Mouse (Mus musculus): ENCODE data around the gene Gm49339. TPM values are rescaled to one million over a fixed set of nuclear protein-coding genes. Genes with fewer than 3 reads are reported as not detected.
A peak's percentile ranks its signal among the peaks of the same experiment; 100 is the strongest.
"Not testable (repeated sequence)": the region's sequence is repeated elsewhere in the genome, so short reads cannot be mapped to it uniquely, and the experiment has no call there.

The Gm49339 gene
- polyA plus RNA-seq, 1 experiment, result 1.2 TPM

DNA sequence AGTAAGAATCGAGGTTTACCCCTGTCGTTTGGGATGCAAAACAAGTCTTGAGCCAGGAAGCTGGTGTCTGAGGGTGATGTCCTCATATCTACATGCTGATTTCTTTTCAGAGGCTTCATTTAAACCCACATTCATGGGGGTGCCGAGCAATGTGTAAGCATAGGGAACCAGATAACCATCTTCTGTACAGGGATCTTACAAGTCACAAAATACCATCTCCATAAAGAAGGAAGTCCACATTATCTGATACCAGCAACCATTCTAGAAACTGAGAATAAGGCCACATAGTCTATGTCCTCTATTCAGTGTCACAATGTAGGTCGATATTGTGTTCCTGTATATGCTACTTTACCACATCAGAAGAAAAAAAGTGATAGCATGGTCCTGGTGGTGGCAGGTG lies 24.0 kb upstream of the Gm49339 start:
- Histone ChIP-seq H3K27me3 (ENCODE audit: control insufficient read depth, insufficient read depth, low read length) (no peaks in the 10 kb centered on the region), H3K36me3 (ENCODE audit: control insufficient read depth, insufficient read depth, low read length) (no peaks in the 10 kb centered on the region), H3K4me1 (ENCODE audit: control insufficient read depth, insufficient read depth, insufficient read length, low read length) (peaks cover 1% of the 10 kb centered on the region; the same call in 1 of the 2 replicates), H3K27ac (ENCODE audit: insufficient read depth, low read depth, low read length) (peak overlapping the region; percentile 71), H3K4me3 (ENCODE audit: low read depth, low read length) (no peak overlapping the region)
- TF ChIP-seq POLR2A (IDR thresholded peaks at IDR 0.05; ENCODE audit: low read depth, low read length) (no peak), CTCF (IDR thresholded peaks at IDR 0.05; ENCODE audit: extremely low read depth, insufficient read length, insufficient replicate concordance, low read depth, low read length) (no peak)
- WGBS, result 56% methylated on average over 4 of the region's 4 CpGs

DNA sequence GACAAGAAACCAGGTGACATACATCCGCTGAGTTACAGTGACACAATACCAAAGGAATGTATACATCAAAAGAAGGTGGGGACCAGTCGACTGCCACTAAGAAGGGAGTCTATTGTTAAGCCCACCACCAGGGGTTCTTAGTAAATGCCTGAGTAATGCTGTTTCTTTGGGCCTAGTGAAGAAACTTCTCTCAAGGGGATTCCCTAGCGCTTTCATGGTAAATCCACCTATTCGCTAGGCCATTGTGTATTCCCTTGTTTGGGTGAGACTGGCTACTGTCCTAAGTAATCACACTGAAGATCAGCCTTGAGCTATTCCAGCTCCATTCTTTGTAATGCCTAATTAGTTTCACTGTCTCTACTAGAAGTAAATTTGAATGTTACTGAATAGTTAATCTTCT lies 16.6 kb upstream of the Gm49339 start:
- H3K4me1 ChIP-seq (ENCODE audit: control insufficient read depth, insufficient read depth, insufficient read length, low read length); H3K36me3 ChIP-seq (ENCODE audit: control insufficient read depth, insufficient read depth, low read length); H3K27me3 ChIP-seq (ENCODE audit: control insufficient read depth, insufficient read depth, low read length); H3K4me3 ChIP-seq (ENCODE audit: low read depth, low read length); H3K27ac ChIP-seq (ENCODE audit: insufficient read depth, low read depth, low read length): not testable (repeated sequence)
- WGBS, result 62% methylated on average over 4 of the region's 4 CpGs

DNA sequence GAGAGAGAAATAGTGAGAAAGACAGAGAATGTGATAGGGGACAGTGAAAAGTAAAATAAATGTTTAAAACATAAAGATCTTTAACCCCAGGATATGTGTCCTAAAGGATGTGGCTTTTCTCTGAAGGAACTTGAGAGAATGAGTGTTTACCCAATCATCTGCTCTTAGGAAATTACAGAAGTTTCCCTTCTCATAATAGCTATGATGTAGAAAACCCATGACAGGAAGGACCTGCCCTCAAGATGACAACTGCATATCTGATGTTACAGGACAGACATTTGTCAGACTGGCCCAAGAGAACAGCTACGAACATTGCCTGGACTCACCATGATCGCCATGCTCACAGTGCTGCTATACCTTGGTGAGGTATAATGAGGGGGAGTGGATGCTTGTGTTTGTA lies 10.3 kb downstream of the Gm49339 start, which contains the start of gene Lilrb4a:
Gene Lilrb4a, plus strand, starts transcription at position 266 of the 400 bp plus-strand sequence.
- not testable (repeated sequence) for H3K4me3 ChIP-seq (ENCODE audit: low read depth, low read length); H3K36me3 ChIP-seq (ENCODE audit: control insufficient read depth, insufficient read depth, low read length); H3K4me1 ChIP-seq (ENCODE audit: control insufficient read depth, insufficient read depth, insufficient read length, low read length); H3K27ac ChIP-seq (ENCODE audit: insufficient read depth, low read depth, low read length); H3K27me3 ChIP-seq (ENCODE audit: control insufficient read depth, insufficient read depth, low read length)
- no CpG with 5 or more reads among the region's 2 CpGs for WGBS

DNA sequence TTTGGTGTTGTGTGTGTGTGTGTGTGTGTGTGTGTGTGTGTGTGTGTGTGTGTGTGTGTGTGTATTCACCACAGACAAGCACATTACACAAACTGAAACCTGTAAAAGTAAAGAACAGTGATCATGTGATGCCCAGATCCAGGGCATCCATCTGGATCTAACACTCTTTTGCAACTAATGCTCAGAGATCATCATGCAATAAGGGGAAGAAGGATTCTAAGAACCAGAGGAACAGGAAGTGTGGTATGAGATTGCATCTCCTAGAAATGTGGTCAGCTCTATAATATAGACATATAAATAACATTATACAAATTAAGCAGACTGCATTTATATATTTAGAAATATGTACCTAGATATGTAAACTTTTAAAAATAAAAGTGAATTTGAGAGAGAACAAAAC lies 39.6 kb downstream of the Gm49339 start:
- Histone ChIP-seq H3K4me3 (ENCODE audit: low read depth, low read length) (no peak overlapping the region), H3K27ac (ENCODE audit: insufficient read depth, low read depth, low read length) (no peak overlapping the region), H3K27me3 (ENCODE audit: control insufficient read depth, insufficient read depth, low read length) (no peaks in the 10 kb centered on the region), H3K4me1 (ENCODE audit: control insufficient read depth, insufficient read depth, insufficient read length, low read length) (no peaks in the 10 kb centered on the region), H3K36me3 (ENCODE audit: control insufficient read depth, insufficient read depth, low read length) (no peaks in the 10 kb centered on the region)
- TF ChIP-seq CTCF (IDR thresholded peaks at IDR 0.05; ENCODE audit: extremely low read depth, insufficient read length, insufficient replicate concordance, low read depth, low read length) (no peak), POLR2A (IDR thresholded peaks at IDR 0.05; ENCODE audit: low read depth, low read length) (no peak)

DNA sequence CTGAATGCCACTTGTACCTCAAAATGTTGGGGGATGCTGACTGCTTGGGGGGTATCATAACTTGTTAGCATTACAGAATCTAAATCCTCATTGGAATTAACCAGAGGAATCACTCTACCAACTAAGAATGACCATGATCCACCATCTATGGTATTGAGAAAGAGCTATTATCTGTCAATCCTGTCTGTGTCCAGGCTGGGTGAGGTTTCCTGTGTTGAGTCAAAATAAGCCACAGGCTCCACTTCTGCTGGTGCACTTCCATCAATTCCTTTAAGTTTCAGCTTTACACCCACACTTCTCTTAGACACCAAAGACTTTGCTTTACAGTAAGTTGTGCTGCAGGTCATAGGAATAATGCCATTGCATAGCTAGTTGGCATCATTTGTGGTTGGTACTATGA lies 41.0 kb downstream of the Gm49339 start:
- TF ChIP-seq POLR2A (IDR thresholded peaks at IDR 0.05; ENCODE audit: low read depth, low read length) (no peak), CTCF (IDR thresholded peaks at IDR 0.05; ENCODE audit: extremely low read depth, insufficient read length, insufficient replicate concordance, low read depth, low read length) (no peak)
- Histone ChIP-seq H3K27ac (ENCODE audit: insufficient read depth, low read depth, low read length) (no peak overlapping the region), H3K4me1 (ENCODE audit: control insufficient read depth, insufficient read depth, insufficient read length, low read length) (no peaks in the 10 kb centered on the region), H3K4me3 (ENCODE audit: low read depth, low read length) (no peak overlapping the region), H3K27me3 (ENCODE audit: control insufficient read depth, insufficient read depth, low read length) (no peaks in the 10 kb centered on the region), H3K36me3 (ENCODE audit: control insufficient read depth, insufficient read depth, low read length) (no peaks in the 10 kb centered on the region)

DNA sequence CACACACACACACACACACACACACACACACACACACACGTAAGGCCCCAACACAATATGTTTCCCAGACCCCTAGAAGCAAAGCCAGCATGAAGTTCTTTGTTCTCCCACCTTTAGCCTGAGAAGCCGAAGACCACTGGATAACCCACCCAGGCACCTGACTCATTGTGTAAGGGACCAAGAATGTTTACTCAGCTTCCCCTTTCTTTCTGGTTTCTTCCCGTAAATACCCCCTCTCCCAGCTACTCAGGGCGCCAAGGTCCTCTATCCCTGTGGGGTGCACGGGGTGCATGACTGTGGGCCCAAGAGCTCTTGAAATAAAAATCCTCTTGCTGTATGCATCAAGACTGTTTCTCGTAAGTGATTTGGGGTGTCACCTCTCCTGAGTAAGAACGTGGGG lies 45.7 kb downstream of the Gm49339 start:
- no peaks in the 10 kb centered on the region for H3K4me1 ChIP-seq (ENCODE audit: control insufficient read depth, insufficient read depth, insufficient read length, low read length)
- H3K36me3 ChIP-seq (ENCODE audit: control insufficient read depth, insufficient read depth, low read length), result no peaks in the 10 kb centered on the region
- H3K27me3 ChIP-seq (ENCODE audit: control insufficient read depth, insufficient read depth, low read length), result no peaks in the 10 kb centered on the region
- peak overlapping the region; percentile 47 for H3K27ac ChIP-seq (ENCODE audit: insufficient read depth, low read depth, low read length)
- peak overlapping the region; percentile 39; the same call in 1 of the 2 replicates for H3K4me3 ChIP-seq (ENCODE audit: low read depth, low read length)
- TF ChIP-seq CTCF (IDR thresholded peaks at IDR 0.05; ENCODE audit: extremely low read depth, insufficient read length, insufficient replicate concordance, low read depth, low read length), result no peak
- TF ChIP-seq POLR2A (IDR thresholded peaks at IDR 0.05; ENCODE audit: low read depth, low read length), result no peak
- 59% methylated on average over 7 of the region's 7 CpGs for WGBS

DNA sequence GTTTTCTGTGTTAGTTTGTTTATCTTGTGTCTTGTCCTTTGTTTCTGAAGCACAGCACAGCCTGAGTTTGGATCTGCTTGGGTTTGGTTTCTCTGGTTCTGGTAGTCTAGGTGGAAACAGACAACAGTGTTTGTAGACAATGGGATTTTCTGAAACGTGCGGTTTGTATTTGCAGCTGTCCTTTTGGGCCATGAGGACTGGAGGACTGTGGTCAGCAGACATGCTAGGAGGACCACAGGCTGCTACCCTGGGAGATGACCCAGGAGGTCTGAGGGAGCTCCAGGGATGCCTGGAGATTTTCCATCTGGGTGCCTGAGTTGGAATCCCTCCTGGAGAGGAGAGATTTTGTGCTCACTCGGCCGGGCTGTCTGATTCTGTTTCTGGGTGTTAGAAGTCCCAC lies 46.2 kb downstream of the Gm49339 start:
- TF ChIP-seq POLR2A (IDR thresholded peaks at IDR 0.05; ENCODE audit: low read depth, low read length) (no peak), CTCF (IDR thresholded peaks at IDR 0.05; ENCODE audit: extremely low read depth, insufficient read length, insufficient replicate concordance, low read depth, low read length) (no peak)
- Histone ChIP-seq H3K27ac (ENCODE audit: insufficient read depth, low read depth, low read length) (peak overlapping the region; percentile 47), H3K36me3 (ENCODE audit: control insufficient read depth, insufficient read depth, low read length) (no peaks in the 10 kb centered on the region), H3K27me3 (ENCODE audit: control insufficient read depth, insufficient read depth, low read length) (no peaks in the 10 kb centered on the region), H3K4me1 (ENCODE audit: control insufficient read depth, insufficient read depth, insufficient read length, low read length) (no peaks in the 10 kb centered on the region), H3K4me3 (ENCODE audit: low read depth, low read length) (peak overlapping the region; percentile 39; the same call in 1 of the 2 replicates)
- 66% methylated on average over 4 of the region's 4 CpGs for WGBS

DNA sequence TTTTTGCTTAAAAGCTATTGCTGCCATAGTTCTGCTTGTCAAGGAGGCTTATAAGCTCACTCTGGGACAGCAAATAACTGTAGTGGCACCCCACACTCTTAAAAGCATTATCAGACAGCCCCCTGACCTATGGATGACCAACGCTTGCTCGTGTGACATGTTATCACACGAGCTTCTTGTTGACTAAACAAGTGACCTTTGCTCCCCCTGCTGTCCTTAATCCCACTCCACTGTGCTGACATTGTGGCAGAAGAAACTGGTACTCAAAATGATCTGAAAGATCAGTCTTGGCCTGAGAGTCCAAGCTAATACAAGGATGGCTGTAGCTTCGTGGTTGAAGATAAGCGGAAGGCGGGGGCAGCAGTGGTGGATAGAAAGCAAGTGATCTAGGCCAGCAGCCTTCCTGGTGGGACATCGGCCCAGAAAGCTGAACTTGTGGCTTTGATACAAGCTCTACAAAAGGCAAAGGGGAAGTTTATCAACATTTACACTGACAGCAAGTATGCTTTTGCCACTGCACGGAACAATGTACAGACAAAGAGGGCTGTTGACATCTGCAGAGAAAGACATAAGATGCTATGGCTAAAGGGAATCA lies 48.5 kb downstream of the Gm49339 start:
- Histone ChIP-seq H3K36me3 (ENCODE audit: control insufficient read depth, insufficient read depth, low read length) (no peaks in the 10 kb centered on the region), H3K27ac (ENCODE audit: insufficient read depth, low read depth, low read length) (no peak overlapping the region), H3K4me3 (ENCODE audit: low read depth, low read length) (no peak overlapping the region), H3K27me3 (ENCODE audit: control insufficient read depth, insufficient read depth, low read length) (no peaks in the 10 kb centered on the region), H3K4me1 (ENCODE audit: control insufficient read depth, insufficient read depth, insufficient read length, low read length) (no peaks in the 10 kb centered on the region)
- WGBS, result 42% methylated on average over 8 of the region's 8 CpGs
- TF ChIP-seq CTCF (IDR thresholded peaks at IDR 0.05; ENCODE audit: extremely low read depth, insufficient read length, insufficient replicate concordance, low read depth, low read length) (no peak), POLR2A (IDR thresholded peaks at IDR 0.05; ENCODE audit: low read depth, low read length) (no peak)

Data from small intestine, adult 2 months (tissue).